Comparison of ENCODE assay signal across 20 mouse cellular contexts in the genomic region with DNA sequence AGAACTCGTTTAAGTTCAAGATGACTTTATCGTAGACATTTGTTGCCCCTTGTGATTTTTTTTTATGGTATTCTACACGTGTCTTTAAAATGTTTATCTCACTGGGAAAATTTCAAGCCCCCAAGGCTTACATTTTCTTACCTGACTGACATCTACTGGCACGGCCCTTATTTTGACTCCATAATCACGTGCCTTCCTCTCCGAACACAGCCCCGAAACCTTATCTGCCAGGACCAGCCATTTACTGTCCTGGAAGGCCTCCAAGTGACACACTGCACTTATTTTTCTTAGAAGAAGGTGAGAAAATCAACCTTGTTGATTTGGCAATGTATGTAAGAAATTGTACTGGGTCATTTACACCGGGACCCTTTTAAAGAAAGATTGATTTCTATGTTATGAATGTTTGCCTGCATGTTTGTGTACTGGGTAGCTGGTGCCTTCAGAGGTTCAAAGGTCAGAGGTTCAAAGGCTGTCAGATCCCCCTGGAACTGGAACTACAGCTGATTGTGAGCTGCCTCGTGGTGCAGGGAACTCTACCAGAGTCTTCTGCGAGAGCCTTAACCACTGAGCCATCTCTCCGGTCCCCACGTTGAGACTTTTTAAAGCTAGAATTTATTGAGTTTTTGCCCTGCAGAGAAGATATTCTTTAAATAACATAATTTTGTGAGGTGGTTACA. TPM values are rescaled to one million over a fixed set of nuclear protein-coding genes. Genes with fewer than 3 reads are reported as not detected.
DNase-seq lines count a peak whose midpoint lies in the region; ATAC-seq lines count a peak whose summit lies in the region.
"Had no signal": no experiment of that assay in that cellular context is flagged by ENCODE, and none has a peak within 500 bp of the region (broad histone marks: within the 10 kb centered on the region; RNA-seq: fewer than 3 reads in every experiment).

No protein-coding gene starts in this region.

- peaks cover 18% of the 10 kb centered on the region for H3K4me1 ChIP-seq in heart, embryonic 13.5 days
- peaks cover 53% of the 10 kb centered on the region for H3K4me1 ChIP-seq in liver, embryonic 12.5 days
- H3K4me1 ChIP-seq: intestine, embryonic 15.5 days had no signal

- no peak overlapping the region for H3K4me3 ChIP-seq in heart, embryonic 13.5 days
- H3K4me3 ChIP-seq in liver, embryonic 12.5 days: 0 out of 2 replicates have a peak overlapping the region, but pooled peaks have one; percentile 6
- H3K4me3 ChIP-seq: hindbrain, embryonic 12.5 days; intestine, embryonic 15.5 days had no signal

- DNase-seq in heart, adult 8-10 months (ENCODE audit: low spot score): no peak
- peak; percentile 92 for DNase-seq in c-Kit-positive CD71-positive TER-119-negative erythroid progenitor cells, embryonic 14.5 days (ENCODE audit: low read depth)
- peak; percentile 65 to 76 for DNase-seq in spleen, postnatal 14 days (ENCODE audit: low spot score in 2 of 2)
- no peak for DNase-seq in frontal cortex, adult 2 months (ENCODE audit: extremely low spot score in 1 of 2, low spot score in 1 of 2)
- no peak for DNase-seq in lung, adult 18-20 months
- DNase-seq in retina, postnatal 1 day: no peak
- DNase-seq: adrenal gland, postnatal 25 days; cerebellum, adult 18-20 months; heart, adult 18-20 months; kidney, postnatal 14 days; layer of hippocampus, postnatal 36 days; lung, adult 2 months; right cerebral cortex, adult 18-20 months; thymus, postnatal 14 days had no signal

- no peak overlapping the region for H3K9ac ChIP-seq in heart, embryonic 13.5 days
- H3K9ac ChIP-seq in liver, embryonic 12.5 days: peak overlapping the region; percentile 46; the same call in 1 of the 2 replicates
- H3K9ac ChIP-seq: hindbrain, embryonic 12.5 days; intestine, embryonic 15.5 days had no signal

- H3K4me2 ChIP-seq in heart, embryonic 13.5 days: peak overlapping the region; percentile 13; the same call in 1 of the 2 replicates
- peak overlapping the region; percentile 54 for H3K4me2 ChIP-seq in liver, embryonic 12.5 days
- H3K4me2 ChIP-seq: hindbrain, embryonic 12.5 days; intestine, embryonic 15.5 days had no signal

- H3K9me3 ChIP-seq in heart, embryonic 13.5 days: no peaks in the 10 kb centered on the region
- no peaks in the 10 kb centered on the region for H3K9me3 ChIP-seq in liver, embryonic 12.5 days (replicated peaks)
- H3K9me3 ChIP-seq: hindbrain, embryonic 12.5 days; intestine, embryonic 15.5 days had no signal

- WGBS in heart, embryonic 13.5 days: 46% methylated on average over 12 of the region's 12 CpGs
- 33% methylated on average over 12 of the region's 12 CpGs for WGBS in liver, embryonic 12.5 days (ENCODE audit: insufficient replicate concordance)

- H3K36me3 ChIP-seq in heart, embryonic 13.5 days: no peaks in the 10 kb centered on the region
- H3K36me3 ChIP-seq in liver, embryonic 12.5 days: no peaks in the 10 kb centered on the region
- H3K36me3 ChIP-seq: hindbrain, embryonic 12.5 days; intestine, embryonic 15.5 days had no signal

- no peaks in the 10 kb centered on the region; the same call in 1 of the 2 replicates for H3K27me3 ChIP-seq in heart, embryonic 13.5 days (replicated peaks)
- H3K27me3 ChIP-seq in liver, embryonic 12.5 days (replicated peaks): peaks cover 6% of the 10 kb centered on the region; the same call in 1 of the 2 replicates
- H3K27me3 ChIP-seq: hindbrain, embryonic 12.5 days; intestine, embryonic 15.5 days had no signal

- peak; percentile 52; the same call in 1 of the 2 replicates for ATAC-seq in heart, embryonic 13.5 days (ENCODE audit: extremely low read depth, insufficient number of reproducible peaks, low FRiP score, low TSS enrichment)
- ATAC-seq in liver, embryonic 12.5 days: peak; percentile 80
- ATAC-seq: intestine, embryonic 15.5 days had no signal

- peak overlapping the region; percentile 56 for H3K27ac ChIP-seq in heart, embryonic 13.5 days (replicated peaks)
- H3K27ac ChIP-seq in liver, embryonic 12.5 days: peak overlapping the region; percentile 97
- H3K27ac ChIP-seq: hindbrain, embryonic 12.5 days; intestine, embryonic 15.5 days had no signal

RNA-seq across cellular contexts. Expression of gene Bpgm, which starts 4.4 kb away (rescaled TPM):
- 69.1 and 111 TPM in 2 replicates for polyA plus RNA-seq in heart, embryonic 13.5 days (2015; fragmentation: Nextera tagmentation; extraction: Ambion mirVana)
- total RNA-seq in heart, adult 8-10 months (2022): 10 to 100 TPM; 27.1 to 53.5 (median 32.2) TPM
- polyA plus RNA-seq in liver, embryonic 12.5 days (2016; fragmentation: Nextera tagmentation; extraction: Ambion mirVana): 87.1 and 88.2 TPM in 2 replicates
- polyA plus RNA-seq in frontal cortex, adult 2 months (2012; rRNA removed): 75.5 and 82.1 TPM in 2 replicates

RNA-seq across cellular contexts. Expression of gene Akr1b7, which starts 59.4 kb away (rescaled TPM):
- polyA plus RNA-seq in heart, embryonic 13.5 days (2015; fragmentation: Nextera tagmentation; extraction: Ambion mirVana): 0.11 TPM in 1 of 2 replicates, not detected in the other
- under 1 TPM in 1 of 4 experiments, not detected in 3; 0.22 TPM for total RNA-seq in heart, adult 8-10 months (2022)
- 1.4 and 2.0 TPM in 2 replicates for polyA plus RNA-seq in liver, embryonic 12.5 days (2016; fragmentation: Nextera tagmentation; extraction: Ambion mirVana)
- 0.10 and 0.11 TPM in 2 replicates for polyA plus RNA-seq in frontal cortex, adult 2 months (2012; rRNA removed)
- total RNA-seq: heart, adult 18-20 months; layer of hippocampus, postnatal 36 days; megakaryocyte, adult 5-6 weeks had no signal
- polyA plus RNA-seq: stomach, embryonic 14.5 days had no signal

Comparison
In these comparisons a context has a peak if more than half of its experiments do, and no peak if none do; other contexts are left out.
1. DNase-seq: peak in c-Kit-positive CD71-positive TER-119-negative erythroid progenitor cells, embryonic 14.5 days (single experiment) and spleen, postnatal 14 days (2 of 2); none in heart, adult 8-10 months (single experiment), frontal cortex, adult 2 months (0 of 2), lung, adult 18-20 months (0 of 2) and retina, postnatal 1 day (single experiment).